Mouse (Mus musculus) layer of hippocampus, postnatal 25 days (tissue): ENCODE measurements around the gene A930004D18Rik. TPM values are rescaled to one million over a fixed set of nuclear protein-coding genes. Genes with fewer than 3 reads are reported as not detected.

ENCODE experiments used
- DNase-seq, 2 experiments: peaks; one replicate each; pipeline ENCODE4 v3.0.0; 2022; ENCODE audit warnings: mixed read lengths in 2 of 2, low spot score in 1 of 2; ENCODE audit errors: extremely low spot score in 1 of 2
- total RNA-seq, 2 experiments: library from RNA; stranded (reverse); gene quantifications; 2 replicates each; pipeline ENCODE4 v1.2.3; 2021

The A930004D18Rik gene
- total RNA-seq: 1 to 10 TPM; 2.7 to 3.3 TPM

- no peak for DNase-seq
Observed at GRCm38 (mm10) chr2:18037491-18037890, at the start of gene A930004D18Rik. A930004D18Rik (minus strand) TSS chr2:18037737.

GRCm38 (mm10) chr2:18080182-18080860 lies 42.8 kb upstream of the A930004D18Rik start:
- DNase-seq: no peak

- no peak for DNase-seq
Observed at GRCm38 (mm10) chr2:18071947-18072346, 34.4 kb upstream of the A930004D18Rik start.

GRCm38 (mm10) chr2:18068071-18068796 lies 30.7 kb upstream of the A930004D18Rik start:
- no peak for DNase-seq

GRCm38 (mm10) chr2:18066436-18066835 lies 28.9 kb upstream of the A930004D18Rik start:
- no peak for DNase-seq

- no peak for DNase-seq
Observed at GRCm38 (mm10) chr2:18065708-18066030, 28.1 kb upstream of the A930004D18Rik start.

- DNase-seq: peak; percentile 59 to 69
Observed at GRCm38 (mm10) chr2:18064941-18065707, 27.6 kb upstream of the A930004D18Rik start.

- peak; percentile 74 to 90 for DNase-seq
Observed at GRCm38 (mm10) chr2:18064356-18064858, 26.9 kb upstream of the A930004D18Rik start.

GRCm38 (mm10) chr2:18063763-18064251 lies 26.3 kb upstream of the A930004D18Rik start:
- DNase-seq: peak; percentile 30 to 60

GRCm38 (mm10) chr2:18060396-18060795 lies 22.9 kb upstream of the A930004D18Rik start:
- no peak for DNase-seq

- DNase-seq: no peak
Observed at GRCm38 (mm10) chr2:18059891-18060290, 22.4 kb upstream of the A930004D18Rik start.

GRCm38 (mm10) chr2:18059063-18059462 lies 21.5 kb upstream of the A930004D18Rik start:
- no peak for DNase-seq

- no peak for DNase-seq
Observed at GRCm38 (mm10) chr2:18058146-18058708, 20.7 kb upstream of the A930004D18Rik start.

- DNase-seq: peak; percentile 48
Observed at GRCm38 (mm10) chr2:18057336-18058145, 20.0 kb upstream of the A930004D18Rik start.

- peak; percentile 67 to 70 for DNase-seq
Observed at GRCm38 (mm10) chr2:18056786-18057255, 19.3 kb upstream of the A930004D18Rik start.

GRCm38 (mm10) chr2:18055929-18056785 lies 18.6 kb upstream of the A930004D18Rik start:
- peak; percentile 80 to 88 for DNase-seq

GRCm38 (mm10) chr2:18055016-18055928 lies 17.7 kb upstream of the A930004D18Rik start, which contains the start of gene Mllt10:
Mllt10 (plus strand) TSS chr2:18055237.
- no peak for DNase-seq
